Mouse (Mus musculus): ENCODE results near the gene Ccm2. TPM values are rescaled to one million over a fixed set of nuclear protein-coding genes. Genes with fewer than 3 reads are reported as not detected.

Gene Ccm2
- polyA plus RNA-seq, 1 experiment from 2014 or later: 95.8 TPM

DNA sequence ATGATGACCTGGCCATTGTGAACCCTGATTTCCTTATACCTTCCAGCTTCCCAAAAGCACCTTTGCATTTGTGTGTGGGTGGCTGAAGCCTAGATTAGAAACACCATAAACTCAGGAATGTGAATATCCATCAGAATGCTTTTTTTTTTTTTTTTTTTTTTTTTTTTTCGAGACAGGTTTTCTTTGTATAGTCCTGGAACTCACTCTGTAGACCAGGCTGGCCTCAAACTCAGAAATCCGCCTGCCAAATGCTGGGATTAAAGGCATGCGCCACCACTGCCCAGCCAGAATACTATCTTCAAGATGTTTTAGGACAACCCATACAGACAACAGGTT lies 862 bp upstream of the Ccm2 start:
- H3K4me3 ChIP-seq: peak overlapping the region; percentile 95
- H3K4me2 ChIP-seq (replicated peaks): peak overlapping the region; percentile 69
- peak overlapping the region; percentile 95 for H3K27ac ChIP-seq
- H3K9ac ChIP-seq: peak overlapping the region; percentile 97
- H3K36me3 ChIP-seq: no peaks in the 10 kb centered on the region
- H3K9me3 ChIP-seq (replicated peaks): no peaks in the 10 kb centered on the region
- peak; percentile 15; the same call in 1 of the 2 replicates for ATAC-seq (ENCODE audit: low FRiP score)
- WGBS: 34% methylated on average over 3 of the region's 3 CpGs
- no peaks in the 10 kb centered on the region for H3K27me3 ChIP-seq
- peaks cover 12% of the 10 kb centered on the region for H3K4me1 ChIP-seq

DNA sequence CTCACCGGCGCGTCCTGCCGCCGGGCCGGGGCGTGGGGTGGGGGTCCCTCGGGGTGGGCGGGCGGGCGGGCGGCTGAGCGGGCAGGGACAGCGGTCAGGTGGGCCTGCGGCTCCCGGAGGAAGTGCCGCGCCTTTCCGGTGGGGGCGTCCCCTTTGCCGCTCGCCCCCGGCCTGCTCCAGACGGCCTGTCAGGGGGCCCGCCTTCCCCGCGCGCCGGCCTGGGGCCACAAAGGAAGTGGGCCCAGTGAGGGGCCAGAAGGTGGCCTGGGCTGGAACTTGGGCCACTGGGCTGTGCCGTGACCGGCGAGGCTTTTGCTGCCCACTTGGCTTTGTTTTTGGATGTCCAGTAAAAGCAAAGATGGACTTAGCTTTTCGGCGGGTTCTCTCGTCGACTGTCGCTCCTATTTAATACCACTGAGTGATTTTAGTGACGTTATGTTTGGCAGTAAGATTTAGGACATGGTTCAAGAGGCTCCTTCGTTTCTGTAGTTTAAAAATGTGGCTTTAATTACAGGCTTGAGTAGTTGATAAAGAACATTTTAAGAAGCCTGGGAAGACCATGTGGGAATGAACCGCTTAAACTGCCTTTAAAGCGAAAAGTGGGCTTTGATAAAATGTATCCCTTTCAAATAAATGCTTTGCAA lies 472 bp downstream of the Ccm2 start:
- Histone ChIP-seq H3K27me3 (no peaks in the 10 kb centered on the region), H3K4me3 (peak overlapping the region; percentile 95), H3K9ac (peak overlapping the region; percentile 97), H3K9me3 (replicated peaks) (no peaks in the 10 kb centered on the region), H3K4me2 (replicated peaks) (peak overlapping the region; percentile 69), H3K27ac (peak overlapping the region; percentile 95), H3K4me1 (peaks cover 12% of the 10 kb centered on the region), H3K36me3 (peaks cover 5% of the 10 kb centered on the region; the same call in 1 of the 2 replicates)
- under 1% methylated on average over 40 of the region's 41 CpGs for WGBS
- peak; percentile 61 for ATAC-seq (ENCODE audit: low FRiP score)

DNA sequence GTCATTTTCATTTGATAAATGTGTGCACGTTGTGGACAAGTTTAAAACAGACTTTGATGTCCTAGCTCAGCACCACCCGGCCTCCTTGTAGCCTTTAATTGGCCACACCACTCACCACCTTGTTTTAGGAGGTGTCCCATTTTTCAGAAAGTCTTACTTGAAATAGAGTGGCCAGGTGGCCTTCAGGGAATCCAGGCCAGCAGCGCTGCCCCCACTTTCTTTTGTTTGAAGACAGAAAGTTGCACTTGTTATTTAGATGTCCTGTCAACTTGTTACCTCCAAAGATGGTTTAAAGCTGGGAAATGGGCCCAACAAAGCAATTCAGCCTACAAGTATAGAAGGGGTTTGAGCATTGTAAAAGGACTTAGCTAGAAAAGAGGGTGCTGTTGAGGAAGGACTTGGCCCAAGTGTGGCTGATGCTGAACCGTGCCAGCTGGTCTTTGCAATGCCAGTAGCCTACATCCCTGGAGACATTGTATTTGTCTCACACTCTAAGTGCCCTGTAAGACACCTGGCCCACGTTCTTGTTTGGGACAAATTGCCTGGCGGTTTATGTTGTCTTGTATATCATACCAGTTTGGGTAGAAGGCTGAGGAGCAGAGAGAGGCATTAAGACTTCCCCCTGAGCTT lies 1.1 kb downstream of the Ccm2 start:
- Histone ChIP-seq H3K4me3 (peak overlapping the region; percentile 95), H3K36me3 (peaks cover 7% of the 10 kb centered on the region), H3K27me3 (no peaks in the 10 kb centered on the region), H3K9ac (peak overlapping the region; percentile 97), H3K4me1 (peaks cover 12% of the 10 kb centered on the region), H3K9me3 (replicated peaks) (no peaks in the 10 kb centered on the region), H3K4me2 (replicated peaks) (peak overlapping the region; percentile 69), H3K27ac (peak overlapping the region; percentile 95)
- WGBS: 42% methylated on average over 6 of the region's 6 CpGs
- no peak for ATAC-seq (ENCODE audit: low FRiP score)

DNA sequence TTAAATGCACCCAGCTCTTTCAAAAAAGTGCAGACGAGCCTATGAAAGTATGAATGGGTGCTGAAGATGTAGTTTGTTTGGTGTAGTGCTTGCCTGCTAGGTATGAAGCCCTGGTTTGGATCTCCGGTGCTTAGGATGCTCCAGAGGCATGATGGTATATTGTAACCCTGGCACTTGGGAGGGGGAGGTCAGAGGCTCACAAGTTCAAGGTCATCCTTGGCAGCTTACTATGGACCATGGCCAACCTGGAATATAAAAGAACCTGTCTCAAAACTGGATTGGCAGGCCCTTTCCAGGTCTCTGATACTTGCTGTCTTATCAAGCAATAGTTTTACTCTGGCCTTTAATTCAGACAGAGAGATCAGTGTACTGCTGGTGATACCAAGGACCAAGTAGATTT lies 3.1 kb downstream of the Ccm2 start:
- ATAC-seq (ENCODE audit: low FRiP score): no peak
- no peak overlapping the region for H3K27ac ChIP-seq
- 94% methylated on average over 2 of the region's 2 CpGs for WGBS
- no peaks in the 10 kb centered on the region for H3K27me3 ChIP-seq
- H3K4me2 ChIP-seq (replicated peaks): no peak overlapping the region
- no peak overlapping the region for H3K9ac ChIP-seq
- H3K4me1 ChIP-seq: peaks cover 12% of the 10 kb centered on the region
- H3K4me3 ChIP-seq: no peak overlapping the region
- peaks cover 13% of the 10 kb centered on the region for H3K36me3 ChIP-seq
- no peaks in the 10 kb centered on the region for H3K9me3 ChIP-seq (replicated peaks)

DNA sequence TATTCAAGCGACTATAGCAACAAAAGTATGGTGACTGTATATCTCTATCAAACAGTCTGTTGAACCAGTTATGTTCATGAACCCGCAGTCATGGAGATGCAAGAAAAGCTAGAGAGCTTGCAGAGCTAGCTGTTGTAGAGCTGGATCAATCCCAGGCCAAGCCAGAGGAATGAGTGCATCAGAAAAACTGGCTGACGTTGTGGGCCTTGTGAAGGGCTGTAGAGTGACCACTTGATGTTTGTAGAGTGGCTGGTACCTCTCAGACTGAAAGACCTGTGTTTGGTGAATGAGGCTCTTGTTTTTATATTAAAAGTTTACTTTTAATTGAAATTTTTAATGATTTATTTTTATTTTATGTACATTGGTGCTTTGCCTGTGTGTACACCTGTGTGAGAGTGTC lies 3.5 kb downstream of the Ccm2 start:
- no peaks in the 10 kb centered on the region for H3K9me3 ChIP-seq (replicated peaks)
- H3K4me1 ChIP-seq: peaks cover 12% of the 10 kb centered on the region
- no peak overlapping the region for H3K27ac ChIP-seq
- WGBS: 91% methylated on average over 3 of the region's 3 CpGs
- H3K4me2 ChIP-seq (replicated peaks): no peak overlapping the region
- no peak for ATAC-seq (ENCODE audit: low FRiP score)
- no peak overlapping the region for H3K9ac ChIP-seq
- H3K4me3 ChIP-seq: no peak overlapping the region
- peaks cover 13% of the 10 kb centered on the region for H3K36me3 ChIP-seq
- no peaks in the 10 kb centered on the region for H3K27me3 ChIP-seq

DNA sequence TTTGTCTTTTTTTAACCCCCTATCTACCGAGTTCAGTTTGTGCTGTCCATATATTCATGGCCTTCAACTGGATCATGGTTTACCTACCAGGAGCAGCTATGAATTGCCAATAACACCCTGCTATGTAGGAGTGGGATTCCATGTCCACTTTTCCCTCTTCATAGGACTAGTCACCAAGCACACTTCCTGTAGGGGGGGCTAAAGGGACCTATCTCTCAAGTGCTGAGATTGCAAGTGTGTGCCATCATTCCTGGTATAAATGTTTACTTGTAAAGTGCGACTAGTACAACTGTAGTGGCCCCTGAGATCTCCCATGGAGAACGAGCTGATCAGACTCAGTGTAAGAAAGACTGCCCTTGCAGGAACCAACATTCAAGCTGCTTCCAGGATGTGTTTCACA lies 11.5 kb downstream of the Ccm2 start:
- Histone ChIP-seq H3K27ac (no peak overlapping the region), H3K9ac (no peak overlapping the region), H3K9me3 (replicated peaks) (no peaks in the 10 kb centered on the region), H3K36me3 (peaks cover 16% of the 10 kb centered on the region), H3K4me3 (no peak overlapping the region), H3K4me1 (peaks cover 4% of the 10 kb centered on the region; the same call in 1 of the 2 replicates), H3K4me2 (replicated peaks) (no peak overlapping the region), H3K27me3 (no peaks in the 10 kb centered on the region)
- ATAC-seq (ENCODE audit: low FRiP score): no peak
- WGBS: 86% methylated on average over 3 of the region's 3 CpGs

DNA sequence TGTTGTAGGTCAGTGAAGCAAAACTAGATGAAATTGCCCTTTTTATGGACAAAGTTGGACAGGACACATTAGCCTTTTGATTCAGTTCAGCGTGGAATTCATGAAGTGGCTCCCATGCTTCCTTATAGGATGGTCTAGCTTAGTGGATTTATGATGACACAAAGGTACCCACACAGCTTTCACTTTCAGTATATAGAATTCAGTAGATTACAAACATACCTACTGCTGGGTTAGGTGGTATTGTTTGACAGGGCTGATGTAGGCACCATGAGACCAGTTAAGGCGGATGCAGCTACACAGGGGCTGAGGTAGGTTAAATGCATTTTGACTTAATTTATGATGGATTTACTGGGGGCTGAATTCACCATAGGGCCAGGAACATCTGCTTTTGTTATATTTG lies 13.3 kb downstream of the Ccm2 start:
- peaks cover 4% of the 10 kb centered on the region; the same call in 1 of the 2 replicates for H3K4me1 ChIP-seq
- no peak overlapping the region for H3K27ac ChIP-seq
- WGBS: 97% methylated on average over 2 of the region's 2 CpGs
- no peaks in the 10 kb centered on the region for H3K9me3 ChIP-seq (replicated peaks)
- H3K36me3 ChIP-seq: peaks cover 19% of the 10 kb centered on the region
- no peak overlapping the region for H3K4me2 ChIP-seq (replicated peaks)
- H3K27me3 ChIP-seq: no peaks in the 10 kb centered on the region
- H3K4me3 ChIP-seq: no peak overlapping the region
- no peak for ATAC-seq (ENCODE audit: low FRiP score)
- H3K9ac ChIP-seq: no peak overlapping the region

DNA sequence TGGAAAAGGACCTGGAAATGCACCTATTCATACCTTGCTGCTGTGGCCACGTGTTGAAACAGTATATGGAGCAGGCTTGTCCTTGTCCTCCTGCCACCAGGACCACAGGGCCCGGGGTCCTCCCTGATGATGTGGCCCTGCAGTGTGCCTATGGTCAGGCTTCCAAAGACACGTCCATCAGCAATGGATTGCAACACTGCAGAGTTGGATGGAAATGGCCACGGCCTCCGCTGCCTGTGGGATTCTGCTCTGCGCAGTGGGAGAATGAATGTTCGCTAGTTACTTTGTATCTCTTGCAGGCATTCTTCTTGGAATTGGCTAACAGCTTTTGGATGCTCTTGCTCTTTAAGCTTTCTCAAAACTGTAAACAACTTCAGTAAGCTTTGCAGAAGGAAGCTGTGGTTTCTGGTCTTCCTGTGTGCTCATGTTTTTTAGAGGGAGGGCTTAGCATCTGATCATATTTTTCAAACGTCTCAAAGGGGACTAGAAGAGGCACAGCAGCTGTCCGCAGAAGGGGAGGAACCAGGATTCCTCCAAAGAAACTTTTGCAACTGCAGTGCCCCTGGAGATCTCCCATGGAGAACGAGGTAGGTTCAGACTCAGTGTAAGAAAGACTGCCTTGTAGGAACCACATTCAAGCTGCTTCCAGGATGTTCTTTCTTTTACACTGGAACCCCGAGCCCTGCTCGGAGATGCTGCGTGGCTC lies 14.1 kb downstream of the Ccm2 start:
- H3K27ac ChIP-seq: no peak overlapping the region
- 0 out of 2 replicates have a peak, but pooled peaks cover 4% of the 10 kb centered on the region for H3K4me1 ChIP-seq
- no peaks in the 10 kb centered on the region for H3K27me3 ChIP-seq
- H3K9me3 ChIP-seq (replicated peaks): no peaks in the 10 kb centered on the region
- H3K9ac ChIP-seq: no peak overlapping the region
- peaks cover 19% of the 10 kb centered on the region for H3K36me3 ChIP-seq
- no peak overlapping the region for H3K4me3 ChIP-seq
- WGBS: 89% methylated on average over 13 of the region's 13 CpGs
- no peak overlapping the region for H3K4me2 ChIP-seq (replicated peaks)
- no peak for ATAC-seq (ENCODE audit: low FRiP score)

DNA sequence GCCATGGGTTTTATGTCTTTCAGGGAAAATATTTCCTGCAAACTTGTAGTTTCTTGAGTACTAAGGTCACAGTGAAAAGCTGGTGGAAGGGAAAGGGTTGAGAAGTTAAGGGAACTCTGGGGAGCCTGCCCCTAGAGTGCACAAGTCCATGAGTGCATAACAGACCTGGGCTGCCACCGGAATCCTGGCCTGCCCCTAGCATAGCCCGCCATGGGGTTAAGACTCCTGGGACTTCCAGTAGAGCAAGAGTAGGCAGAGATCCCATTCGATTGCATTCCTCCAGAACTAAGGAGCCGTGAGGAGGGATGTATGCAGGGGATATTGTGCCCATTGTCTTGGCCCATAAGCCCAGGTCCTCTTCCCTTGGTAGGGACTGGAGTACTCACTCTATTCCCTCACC lies 14.8 kb downstream of the Ccm2 start:
- Histone ChIP-seq H3K36me3 (peaks cover 19% of the 10 kb centered on the region), H3K27me3 (no peaks in the 10 kb centered on the region), H3K9me3 (replicated peaks) (no peaks in the 10 kb centered on the region), H3K27ac (no peak overlapping the region), H3K4me2 (replicated peaks) (no peak overlapping the region), H3K4me1 (0 out of 2 replicates have a peak, but pooled peaks cover 4% of the 10 kb centered on the region), H3K4me3 (no peak overlapping the region), H3K9ac (no peak overlapping the region)
- WGBS: 88% methylated on average over 4 of the region's 4 CpGs
- no peak for ATAC-seq (ENCODE audit: low FRiP score)

DNA sequence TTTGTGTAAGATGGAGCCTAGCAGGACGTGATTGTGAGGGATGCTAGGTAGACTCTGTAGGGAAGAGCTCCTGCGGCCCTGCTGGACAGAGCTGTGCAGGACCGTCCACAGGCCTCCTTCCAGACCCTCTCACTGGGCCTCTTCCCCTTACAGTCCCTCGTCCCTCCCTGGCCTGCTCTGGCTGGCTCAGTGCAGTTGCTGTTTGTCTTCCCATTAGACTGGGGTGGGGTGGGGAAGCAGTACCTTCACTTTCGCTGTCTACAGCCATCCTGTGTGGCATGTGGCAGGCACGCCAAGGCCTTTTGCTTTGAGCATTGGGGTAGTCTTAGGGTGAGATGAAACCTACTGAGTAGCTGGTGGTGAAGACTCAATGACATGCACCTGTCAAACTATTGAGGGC lies 15.7 kb downstream of the Ccm2 start:
- Histone ChIP-seq H3K27me3 (no peaks in the 10 kb centered on the region), H3K4me2 (replicated peaks) (no peak overlapping the region), H3K27ac (no peak overlapping the region), H3K9ac (no peak overlapping the region), H3K4me3 (no peak overlapping the region), H3K9me3 (replicated peaks) (no peaks in the 10 kb centered on the region), H3K4me1 (0 out of 2 replicates have a peak, but pooled peaks cover 4% of the 10 kb centered on the region), H3K36me3 (peaks cover 14% of the 10 kb centered on the region)
- ATAC-seq (ENCODE audit: low FRiP score): no peak
- 82% methylated on average over 6 of the region's 6 CpGs for WGBS

DNA sequence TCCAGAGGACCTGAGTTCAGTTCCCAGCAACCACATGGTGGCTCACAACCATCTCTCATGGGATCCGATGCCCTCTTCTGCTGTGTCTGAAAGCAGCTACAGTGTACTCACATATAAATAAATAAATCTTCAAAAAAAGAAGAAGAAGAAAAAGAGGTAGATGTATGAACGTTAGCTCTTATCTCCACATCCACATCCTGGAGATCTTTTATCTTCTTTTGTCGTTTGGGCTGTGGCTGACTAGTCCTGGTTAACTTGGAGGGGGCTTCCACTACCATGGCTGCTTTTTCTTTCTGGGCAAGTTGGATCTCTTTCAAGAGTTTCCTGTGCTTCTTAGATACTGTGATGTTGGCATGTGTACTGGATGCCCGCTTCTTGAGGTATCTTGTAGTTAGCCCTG lies 16.5 kb downstream of the Ccm2 start:
- Histone ChIP-seq H3K4me1 (peaks cover 7% of the 10 kb centered on the region; the same call in 1 of the 2 replicates), H3K9ac (no peak overlapping the region), H3K4me3 (no peak overlapping the region), H3K4me2 (replicated peaks) (no peak overlapping the region), H3K27ac (no peak overlapping the region), H3K27me3 (no peaks in the 10 kb centered on the region), H3K36me3 (peaks cover 11% of the 10 kb centered on the region; the same call in 1 of the 2 replicates), H3K9me3 (replicated peaks) (no peaks in the 10 kb centered on the region)
- whole genome bisulfite sequencing: 95% methylated on average over 4 of the region's 4 CpGs
- no peak for ATAC-seq (ENCODE audit: low FRiP score)

DNA sequence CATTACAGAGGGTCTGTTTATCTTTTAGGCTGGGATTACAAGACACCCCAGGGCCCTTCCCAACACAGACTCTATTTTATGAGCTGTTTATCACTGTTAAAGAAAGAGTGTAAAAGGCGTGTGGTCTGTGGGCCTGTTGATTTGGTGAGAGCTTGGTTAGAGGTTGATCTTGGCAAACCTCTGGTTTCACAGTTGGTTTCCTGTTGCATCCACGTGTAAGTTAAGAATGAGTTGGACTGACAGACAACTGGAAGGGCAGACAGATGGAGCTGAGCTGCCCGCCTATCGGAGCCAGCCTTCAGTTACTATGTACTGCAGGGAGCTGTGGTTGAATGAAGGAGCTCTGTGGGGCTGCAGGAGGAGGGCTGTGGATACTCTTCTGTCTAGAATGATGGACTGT lies 19.8 kb downstream of the Ccm2 start:
- Histone ChIP-seq H3K4me2 (replicated peaks) (no peak overlapping the region), H3K27me3 (no peaks in the 10 kb centered on the region), H3K4me3 (no peak overlapping the region), H3K36me3 (peaks cover 23% of the 10 kb centered on the region; the same call in 1 of the 2 replicates), H3K9ac (no peak overlapping the region), H3K4me1 (peaks cover 21% of the 10 kb centered on the region), H3K27ac (no peak overlapping the region), H3K9me3 (replicated peaks) (no peaks in the 10 kb centered on the region)
- WGBS: 93% methylated on average over 4 of the region's 4 CpGs
- ATAC-seq (ENCODE audit: low FRiP score): no peak

All from hindbrain, embryonic 12.5 days (tissue).